Mouse (Mus musculus) adrenal gland, postnatal 36 days (tissue): ENCODE results near the gene Gm38100. TPM values are rescaled to one million over a fixed set of nuclear protein-coding genes. Genes with fewer than 3 reads are reported as not detected.

Source experiments
- DNase-seq, 2 experiments: peaks; one replicate each; pipeline ENCODE4 v3.0.0; 2021; ENCODE audit warnings: mixed read lengths in 1 of 2
- long read RNA-seq, 2 experiments: library from polyadenylated mRNA; stranded (forward); transcript quantifications; one replicate each; pipeline ENCODE4 v2.0.0; 2021; ENCODE audit warnings: borderline sequencing depth in 2 of 2
- total RNA-seq, 2 experiments: library from RNA; stranded (reverse); gene quantifications; 2 replicates each; pipeline ENCODE4 v1.2.3; 2021

The Gm38100 gene
- total RNA-seq = not detected
- long read RNA-seq, experiment 1 = 0 reads
- long read RNA-seq, experiment 2 = 0 reads

GRCm38 (mm10) chr1:175920029-175920428 is at the start of gene Gm38100:
TSS of gene Gm38100 (plus strand) at chr1:175920329.
- no peak for DNase-seq

- no peak for DNase-seq
Measured at GRCm38 (mm10) chr1:175870716-175871115, 49.4 kb upstream of the Gm38100 start.

GRCm38 (mm10) chr1:175872028-175872816 is 47.9 kb upstream of the Gm38100 start:
- no peak for DNase-seq

- DNase-seq = peak; percentile 89 to 92
Measured at GRCm38 (mm10) chr1:175880453-175881296, 39.5 kb upstream of the Gm38100 start, which contains the start of gene Exo1. TSS of gene Exo1 (plus strand) at chr1:175880581.

- peak in 1 of 2 experiments; percentile 3 for DNase-seq
Measured at GRCm38 (mm10) chr1:175883398-175883797, 36.7 kb upstream of the Gm38100 start.

- DNase-seq = no peak
Measured at GRCm38 (mm10) chr1:175893263-175893662, 26.9 kb upstream of the Gm38100 start.

GRCm38 (mm10) chr1:175893726-175894125 is 26.4 kb upstream of the Gm38100 start:
- no peak for DNase-seq

GRCm38 (mm10) chr1:175911207-175911606 is 8.9 kb upstream of the Gm38100 start:
- DNase-seq = no peak

GRCm38 (mm10) chr1:175912038-175912437 is 8.1 kb upstream of the Gm38100 start:
- no peak for DNase-seq

GRCm38 (mm10) chr1:175913728-175914303 is 6.3 kb upstream of the Gm38100 start:
- DNase-seq = no peak

- no peak for DNase-seq
Measured at GRCm38 (mm10) chr1:175921091-175921490, 962 bp downstream of the Gm38100 start.

- peak; percentile 79 to 83 for DNase-seq
Measured at GRCm38 (mm10) chr1:175923848-175924787, 4.0 kb downstream of the Gm38100 start.

GRCm38 (mm10) chr1:175931391-175931790 is 11.3 kb downstream of the Gm38100 start:
- no peak for DNase-seq

- peak; percentile 42 to 66 for DNase-seq
Measured at GRCm38 (mm10) chr1:175936282-175936737, 16.2 kb downstream of the Gm38100 start.

GRCm38 (mm10) chr1:175938731-175939130 is 18.6 kb downstream of the Gm38100 start:
- DNase-seq = no peak

- DNase-seq = no peak
Measured at GRCm38 (mm10) chr1:175943168-175943567, 23.0 kb downstream of the Gm38100 start.

- no peak for DNase-seq
Measured at GRCm38 (mm10) chr1:175946718-175947315, 26.7 kb downstream of the Gm38100 start.

- no peak for DNase-seq
Measured at GRCm38 (mm10) chr1:175950421-175950820, 30.3 kb downstream of the Gm38100 start.

- no peak for DNase-seq
Measured at GRCm38 (mm10) chr1:175950851-175951250, 30.7 kb downstream of the Gm38100 start.

- DNase-seq = no peak
Measured at GRCm38 (mm10) chr1:175961786-175962185, 41.7 kb downstream of the Gm38100 start.
